Mouse (Mus musculus): Measurements from ENCODE around the gene Fbxw10. TPM values are rescaled to one million over a fixed set of nuclear protein-coding genes. Genes with fewer than 3 reads are reported as not detected.

Gene Fbxw10
- polyA plus RNA-seq, 1 experiment = 0.36 TPM

DNA sequence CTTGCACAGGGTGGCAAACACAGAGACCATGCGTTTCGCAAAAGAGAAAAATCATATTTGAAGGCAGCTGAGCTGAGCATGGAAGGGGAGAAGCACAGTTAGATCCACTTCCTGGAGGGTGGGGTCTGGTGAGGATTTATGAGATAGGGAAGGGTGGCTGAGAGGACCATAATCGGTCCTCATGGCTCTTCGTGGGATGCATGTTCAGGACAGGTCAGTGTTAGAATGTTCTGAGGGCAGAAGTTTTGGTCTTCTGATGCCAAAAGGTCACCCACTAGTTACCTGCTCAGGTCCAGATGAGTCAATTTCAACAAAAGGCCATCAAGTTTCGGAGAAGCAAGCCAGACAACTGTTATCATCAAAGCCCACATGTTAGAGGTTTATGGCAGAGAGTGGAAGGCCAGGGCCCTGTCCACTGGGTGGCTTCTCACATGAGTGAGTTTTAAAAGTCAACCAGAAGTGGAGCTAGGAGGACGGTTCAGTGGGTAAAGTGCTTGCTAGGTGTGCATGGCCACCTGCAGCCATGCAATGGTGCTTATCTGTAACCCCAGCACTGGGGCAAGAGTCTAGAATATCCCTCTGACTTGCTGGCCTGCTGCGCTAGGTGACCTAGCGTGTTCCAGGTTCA, 27.7 kb upstream of the Fbxw10 start:
- Histone ChIP-seq H3K9me3 (no peaks in the 10 kb centered on the region), H3K4me1 (peaks cover 64% of the 10 kb centered on the region), H3K4me3 (replicated peaks) (peak overlapping the region; percentile 14), H3K36me3 (replicated peaks; ENCODE audit: low read length) (no peaks in the 10 kb centered on the region), H3K27me3 (replicated peaks) (peaks cover 30% of the 10 kb centered on the region)
- TF ChIP-seq GATA1 (IDR thresholded peaks at IDR 0.05; ENCODE audit: borderline replicate concordance, low read length) = no peak
- no peak for TF ChIP-seq FLI1 (IDR thresholded peaks at IDR 0.05; ENCODE audit: low read length)

DNA sequence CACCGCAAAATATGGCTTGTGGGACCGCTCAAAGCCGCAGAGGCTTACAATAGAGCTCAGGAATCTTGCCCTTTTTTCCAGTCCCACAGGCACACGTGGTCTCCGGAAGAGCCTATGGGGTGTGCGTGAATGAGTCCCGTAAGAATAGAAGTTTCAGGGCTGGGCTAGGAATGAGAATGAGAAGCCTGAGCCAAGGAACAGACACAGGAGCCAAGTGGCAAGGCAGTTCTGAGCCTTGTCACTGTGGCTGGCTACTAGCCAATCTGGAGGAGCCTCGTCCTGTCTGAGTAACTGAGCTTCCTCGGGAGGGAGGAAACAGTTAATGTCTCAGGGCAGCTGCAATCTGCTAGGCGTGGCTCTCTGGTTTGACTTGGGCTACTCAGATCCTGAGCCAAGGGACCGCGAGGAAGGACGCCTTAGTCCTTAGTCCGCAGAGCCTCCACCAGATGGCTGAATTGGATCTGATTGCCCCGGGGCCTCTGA, 26.8 kb upstream of the Fbxw10 start, which contains the start of gene Trim16:
Gene Trim16, plus strand, starts transcription at position 173 of the 483 bp plus-strand sequence.
- Histone ChIP-seq H3K4me3 (replicated peaks) (peak within 1 kb of the TSS; percentile 91), H3K36me3 (replicated peaks; ENCODE audit: low read length) (no peaks in the 10 kb centered on the region), H3K9me3 (no peaks in the 10 kb centered on the region), H3K4me1 (peaks cover 58% of the 10 kb centered on the region), H3K27me3 (replicated peaks) (peaks cover 33% of the 10 kb centered on the region)
- TF ChIP-seq FLI1 (IDR thresholded peaks at IDR 0.05; ENCODE audit: low read length) = no peak

DNA sequence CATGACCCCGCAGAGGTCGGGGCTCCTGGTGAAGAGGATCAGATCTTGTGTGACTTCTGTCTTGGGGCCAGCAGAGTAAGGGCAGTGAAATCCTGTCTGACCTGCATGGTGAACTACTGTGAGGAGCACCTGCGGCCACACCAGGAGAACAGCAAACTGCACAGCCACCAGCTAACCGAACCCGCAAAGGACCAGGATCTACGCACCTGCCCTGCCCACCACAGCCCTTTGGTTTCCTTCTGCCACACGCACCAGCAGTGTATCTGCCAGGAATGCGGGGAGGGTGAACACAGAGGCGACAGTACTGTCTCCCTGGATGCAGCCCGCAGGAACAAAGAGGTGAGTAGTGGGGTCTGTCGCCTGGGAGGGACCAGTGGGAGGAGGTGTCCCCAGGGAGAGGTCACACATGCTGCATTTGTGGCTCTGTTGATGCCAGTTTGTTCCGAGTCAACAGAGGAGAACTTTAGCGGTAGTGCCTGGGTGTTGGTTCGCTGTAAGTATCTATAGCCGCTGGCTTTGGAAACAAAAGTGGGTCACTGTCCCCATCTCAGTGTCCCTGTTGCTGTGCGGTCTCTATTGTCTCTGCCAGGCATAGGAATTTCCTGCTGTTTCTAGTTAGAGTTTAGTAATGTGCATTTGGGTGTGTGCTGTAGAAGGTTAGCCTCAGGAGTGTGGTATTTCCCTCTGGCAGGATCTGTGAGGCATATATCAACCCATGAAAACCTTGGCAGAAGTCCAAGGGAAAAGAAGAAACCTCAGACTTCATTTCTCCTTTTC, 26.0 kb upstream of the Fbxw10 start:
- H3K27me3 ChIP-seq (replicated peaks) = peaks cover 37% of the 10 kb centered on the region
- peak overlapping the region; percentile 91 for H3K4me3 ChIP-seq (replicated peaks)

DNA sequence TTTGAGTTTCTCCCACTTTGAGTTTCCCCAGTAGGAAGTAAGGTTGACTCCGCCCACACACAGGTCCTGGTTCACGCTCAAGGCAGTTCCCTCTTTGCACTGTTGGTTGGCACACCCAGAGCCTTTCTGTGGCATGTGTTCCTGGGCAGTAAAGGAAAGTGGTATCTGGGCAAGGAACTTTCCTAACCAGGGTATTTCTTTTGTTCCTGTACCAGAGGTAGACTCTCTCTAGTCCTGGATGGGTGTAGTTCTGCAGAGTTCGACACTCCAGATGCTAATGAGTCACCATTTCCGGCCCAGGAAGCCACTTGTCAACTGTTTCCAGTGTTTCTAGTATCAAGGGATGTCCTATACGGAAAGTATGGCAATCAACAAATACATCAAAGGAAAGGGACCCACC, 25.0 kb upstream of the Fbxw10 start:
- H3K4me3 ChIP-seq (replicated peaks) = peak overlapping the region; percentile 79
- H3K27me3 ChIP-seq (replicated peaks) = peaks cover 38% of the 10 kb centered on the region
- no peaks in the 10 kb centered on the region for H3K36me3 ChIP-seq (replicated peaks; ENCODE audit: low read length)
- H3K9me3 ChIP-seq = no peaks in the 10 kb centered on the region
- peaks cover 50% of the 10 kb centered on the region for H3K4me1 ChIP-seq
- TF ChIP-seq FLI1 (IDR thresholded peaks at IDR 0.05; ENCODE audit: low read length) = no peak
- no peak for TF ChIP-seq GATA1 (IDR thresholded peaks at IDR 0.05; ENCODE audit: borderline replicate concordance, low read length)

More for the DNA sequence above, 26.0 kb upstream of the Fbxw10 start:
- H3K36me3 ChIP-seq (replicated peaks; ENCODE audit: low read length) = no peaks in the 10 kb centered on the region
- peaks cover 50% of the 10 kb centered on the region for H3K4me1 ChIP-seq
- no peaks in the 10 kb centered on the region for H3K9me3 ChIP-seq
- TF ChIP-seq FLI1 (IDR thresholded peaks at IDR 0.05; ENCODE audit: low read length) (no peak), GATA1 (IDR thresholded peaks at IDR 0.05; ENCODE audit: borderline replicate concordance, low read length) (no peak)

DNA sequence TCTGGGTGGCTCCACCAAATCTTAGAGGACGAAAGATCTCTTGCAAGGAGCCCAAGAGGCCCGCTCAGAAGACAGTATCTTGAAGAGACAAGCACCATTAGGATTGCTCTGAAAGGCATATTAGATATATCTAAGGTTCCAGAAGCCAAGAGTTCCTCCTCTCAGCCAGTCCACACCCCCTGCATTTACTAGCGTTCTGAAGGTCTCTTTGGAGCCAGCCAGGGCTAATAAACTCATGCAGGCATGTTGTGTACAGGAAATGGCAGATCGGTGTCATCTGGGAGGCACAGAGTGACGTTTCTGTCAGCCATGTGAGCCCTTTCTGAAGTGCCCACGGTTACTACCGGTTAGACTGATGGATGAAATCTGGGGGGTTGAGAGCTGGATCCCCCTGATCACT, 22.7 kb upstream of the Fbxw10 start:
- no peak for TF ChIP-seq FLI1 (IDR thresholded peaks at IDR 0.05; ENCODE audit: low read length)
- no peak for TF ChIP-seq GATA1 (IDR thresholded peaks at IDR 0.05; ENCODE audit: borderline replicate concordance, low read length)
- Histone ChIP-seq H3K27me3 (replicated peaks) (peaks cover 20% of the 10 kb centered on the region), H3K4me1 (peaks cover 40% of the 10 kb centered on the region), H3K9me3 (no peaks in the 10 kb centered on the region), H3K4me3 (replicated peaks) (no peak overlapping the region), H3K36me3 (replicated peaks; ENCODE audit: low read length) (no peaks in the 10 kb centered on the region)

DNA sequence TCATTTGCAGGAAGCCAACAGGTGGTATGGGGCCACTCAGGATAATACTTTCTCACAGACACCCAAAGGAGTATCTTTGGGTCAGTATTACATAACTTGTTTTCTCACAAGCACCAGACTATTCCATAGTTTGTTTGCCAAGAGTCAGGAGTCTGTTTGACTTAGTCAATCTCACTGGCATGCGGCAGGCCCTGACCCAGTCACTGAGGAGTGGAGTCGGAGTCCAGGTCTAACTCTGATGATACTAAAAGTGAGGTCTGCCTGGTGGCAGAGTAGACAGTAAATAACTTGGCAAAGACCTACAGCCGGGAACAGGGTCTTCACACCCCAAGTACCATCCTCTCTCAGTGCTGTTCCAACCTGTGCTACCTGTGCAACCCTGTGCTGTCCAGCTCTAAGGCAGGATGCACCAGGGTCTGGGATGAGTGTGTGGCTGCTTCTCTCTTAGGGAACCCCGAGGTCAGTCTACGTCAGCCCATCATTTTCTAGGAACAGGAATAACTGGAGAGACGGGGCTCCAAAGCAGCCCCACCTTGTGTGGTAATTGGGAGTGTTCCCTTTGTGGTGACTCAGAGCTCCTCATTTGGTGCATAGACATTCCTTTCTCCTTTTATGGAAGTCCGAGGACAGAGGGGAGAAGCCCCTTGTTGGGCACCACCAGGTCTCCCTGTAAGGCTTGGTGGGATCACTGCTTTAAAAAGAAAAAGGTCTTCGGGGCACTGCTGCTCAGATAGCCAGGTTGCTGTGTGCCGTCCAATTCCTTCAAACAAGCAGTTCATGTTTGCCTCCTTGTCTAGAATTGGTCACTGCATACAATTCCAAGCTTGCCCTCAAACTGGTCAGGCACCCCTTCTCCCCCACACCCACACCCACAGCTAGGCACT, 21.4 kb upstream of the Fbxw10 start:
- H3K4me1 ChIP-seq = peaks cover 28% of the 10 kb centered on the region
- H3K36me3 ChIP-seq (replicated peaks; ENCODE audit: low read length) = no peaks in the 10 kb centered on the region
- no peak for TF ChIP-seq GATA1 (IDR thresholded peaks at IDR 0.05; ENCODE audit: borderline replicate concordance, low read length)
- TF ChIP-seq FLI1 (IDR thresholded peaks at IDR 0.05; ENCODE audit: low read length) = no peak
- H3K9me3 ChIP-seq = no peaks in the 10 kb centered on the region
- no peak overlapping the region for H3K4me3 ChIP-seq (replicated peaks)
- peaks cover 13% of the 10 kb centered on the region for H3K27me3 ChIP-seq (replicated peaks)

DNA sequence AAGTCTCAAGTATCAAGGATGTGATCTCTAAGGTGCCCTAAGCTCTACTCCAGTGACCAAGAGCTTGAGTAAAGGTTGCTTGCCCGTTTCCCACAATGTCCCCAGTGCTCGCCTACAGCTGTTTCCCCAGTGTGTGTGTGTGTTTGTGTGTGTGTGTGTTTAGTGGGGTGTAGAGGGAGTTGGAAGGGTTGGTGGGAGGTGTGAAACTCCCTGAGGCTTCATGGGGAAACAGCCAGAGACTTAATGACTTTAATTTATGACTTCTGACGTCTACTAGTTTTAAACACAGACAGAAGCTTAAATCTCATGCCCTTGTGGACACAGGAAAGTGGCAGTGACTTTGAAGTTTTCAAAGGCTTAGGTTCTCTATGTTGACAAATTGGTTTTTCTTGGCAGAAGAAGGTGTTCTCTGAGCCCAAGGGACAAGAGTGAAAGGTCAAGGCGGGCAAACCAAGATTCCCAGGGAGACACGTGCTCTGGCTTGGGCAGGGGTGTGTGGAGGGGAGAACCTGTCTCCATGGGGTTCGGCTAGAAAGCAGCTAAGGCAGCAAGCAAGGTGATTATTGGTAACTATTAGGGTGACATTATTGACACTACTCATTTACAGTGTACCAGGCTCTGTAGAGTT, 20.6 kb upstream of the Fbxw10 start:
- Histone ChIP-seq H3K9me3 (no peaks in the 10 kb centered on the region), H3K27me3 (replicated peaks) (peaks cover 9% of the 10 kb centered on the region), H3K36me3 (replicated peaks; ENCODE audit: low read length) (no peaks in the 10 kb centered on the region), H3K4me1 (peaks cover 21% of the 10 kb centered on the region), H3K4me3 (replicated peaks) (no peak overlapping the region)
- TF ChIP-seq GATA1 (IDR thresholded peaks at IDR 0.05; ENCODE audit: borderline replicate concordance, low read length) (no peak), FLI1 (IDR thresholded peaks at IDR 0.05; ENCODE audit: low read length) (no peak)

DNA sequence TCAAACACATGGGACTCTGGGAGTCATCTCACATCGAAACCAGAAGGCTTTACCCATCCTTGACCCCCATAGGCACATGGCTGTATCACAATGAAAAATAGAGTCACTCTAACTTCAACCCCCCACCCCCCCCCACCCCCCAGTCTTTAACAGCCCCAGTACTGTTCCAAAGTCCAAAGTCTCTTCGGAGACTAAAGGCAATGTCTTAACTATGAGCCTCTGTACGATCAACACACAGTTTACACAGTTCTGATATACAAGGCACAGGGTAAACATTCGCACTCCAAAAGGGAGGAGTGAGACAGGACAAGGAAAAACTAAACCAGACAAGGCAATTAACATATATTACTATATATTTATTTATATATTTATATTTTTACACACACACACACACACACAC, 19.7 kb upstream of the Fbxw10 start:
- no peak overlapping the region for H3K4me3 ChIP-seq (replicated peaks)
- no peaks in the 10 kb centered on the region for H3K9me3 ChIP-seq
- peaks cover 13% of the 10 kb centered on the region for H3K4me1 ChIP-seq
- peaks cover 9% of the 10 kb centered on the region for H3K27me3 ChIP-seq (replicated peaks)
- TF ChIP-seq FLI1 (IDR thresholded peaks at IDR 0.05; ENCODE audit: low read length) (no peak), GATA1 (IDR thresholded peaks at IDR 0.05; ENCODE audit: borderline replicate concordance, low read length) (no peak)
- no peaks in the 10 kb centered on the region for H3K36me3 ChIP-seq (replicated peaks; ENCODE audit: low read length)

DNA sequence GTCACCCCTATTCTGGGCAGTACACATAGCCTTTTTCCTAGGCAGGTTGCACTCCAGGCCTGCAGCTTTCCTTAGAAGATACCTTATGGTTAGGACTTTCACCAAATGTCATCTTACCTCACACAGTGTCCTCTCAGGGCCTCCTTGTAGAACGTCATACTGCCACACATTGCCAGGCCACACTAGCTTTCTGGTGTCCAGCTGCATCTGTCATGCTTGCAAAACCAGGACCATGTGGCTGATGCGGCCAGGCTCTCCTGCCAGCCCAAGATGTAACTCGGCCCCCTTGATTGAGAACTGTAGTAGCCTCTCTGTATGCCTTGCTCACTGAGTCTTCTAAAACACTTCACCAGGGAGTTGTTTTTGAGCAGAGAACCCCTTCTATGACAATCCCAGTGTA, 19.0 kb upstream of the Fbxw10 start:
- Histone ChIP-seq H3K36me3 (replicated peaks; ENCODE audit: low read length) (no peaks in the 10 kb centered on the region), H3K4me3 (replicated peaks) (peak overlapping the region; percentile 18), H3K4me1 (peaks cover 9% of the 10 kb centered on the region), H3K27me3 (replicated peaks) (peaks cover 9% of the 10 kb centered on the region), H3K9me3 (no peaks in the 10 kb centered on the region)
- no peak for TF ChIP-seq GATA1 (IDR thresholded peaks at IDR 0.05; ENCODE audit: borderline replicate concordance, low read length)
